Mouse (Mus musculus): ENCODE measurements around the gene Suds3. TPM values are rescaled to one million over a fixed set of nuclear protein-coding genes. Genes with fewer than 3 reads are reported as not detected.

Gene Suds3
- polyA plus RNA-seq, 1 experiment from 2014 or later, result 42.2 TPM

GRCm38 (mm10) chr5:117139822-117140221, 23.9 kb upstream of the Suds3 start:
- WGBS, result 70% methylated on average over 8 of the region's 8 CpGs
- no peak overlapping the region for H3K27ac ChIP-seq (replicated peaks)
- H3K36me3 ChIP-seq (ENCODE audit: control insufficient read depth, insufficient read depth, low read length), result no peaks in the 10 kb centered on the region
- ATAC-seq (ENCODE audit: low FRiP score, low TSS enrichment) (no peak), DNase-seq (ENCODE audit: low spot score) (no peak)
- no peak for TF ChIP-seq CTCF (IDR thresholded peaks at IDR 0.05; ENCODE audit: low read depth)
- no peak for TF ChIP-seq EP300 (optimal IDR thresholded peaks at IDR 0.05)
- H3K4me3 ChIP-seq (ENCODE audit: low read depth, low read length), result no peak overlapping the region
- no peaks in the 10 kb centered on the region for H3K9me3 ChIP-seq (ENCODE audit: control insufficient read depth, low read length)
- no peak overlapping the region for H3K9ac ChIP-seq (ENCODE audit: low read length)
- H3K4me2 ChIP-seq (replicated peaks; ENCODE audit: low read depth), result no peak overlapping the region
- no peaks in the 10 kb centered on the region for H3K27me3 ChIP-seq (ENCODE audit: control insufficient read depth, insufficient read depth, low read length)
- H3K4me1 ChIP-seq (replicated peaks; ENCODE audit: control insufficient read depth, insufficient read depth), result 0 out of 2 replicates have a peak, but pooled peaks cover 5% of the 10 kb centered on the region

GRCm38 (mm10) chr5:117138295-117138988, 22.5 kb upstream of the Suds3 start:
- DNase-seq (ENCODE audit: low spot score), result peak; percentile 82
- Histone ChIP-seq H3K9me3 (ENCODE audit: control insufficient read depth, low read length) (no peaks in the 10 kb centered on the region), H3K4me3 (ENCODE audit: low read depth, low read length) (no peak overlapping the region), H3K27me3 (ENCODE audit: control insufficient read depth, insufficient read depth, low read length) (no peaks in the 10 kb centered on the region), H3K4me1 (replicated peaks; ENCODE audit: control insufficient read depth, insufficient read depth) (peaks cover 10% of the 10 kb centered on the region), H3K27ac (replicated peaks) (peak overlapping the region; percentile 67), H3K9ac (ENCODE audit: low read length) (no peak overlapping the region), H3K36me3 (ENCODE audit: control insufficient read depth, insufficient read depth, low read length) (no peaks in the 10 kb centered on the region), H3K4me2 (replicated peaks; ENCODE audit: low read depth) (no peak overlapping the region)
- peak; percentile 82 for ATAC-seq (ENCODE audit: low FRiP score, low TSS enrichment)
- 37% methylated on average over 11 of the region's 11 CpGs for WGBS
- TF ChIP-seq CTCF (IDR thresholded peaks at IDR 0.05; ENCODE audit: low read depth) (no peak), EP300 (optimal IDR thresholded peaks at IDR 0.05) (no peak)

- Histone ChIP-seq H3K4me3 (ENCODE audit: low read depth, low read length) (no peak overlapping the region), H3K9ac (ENCODE audit: low read length) (no peak overlapping the region), H3K36me3 (ENCODE audit: control insufficient read depth, insufficient read depth, low read length) (no peaks in the 10 kb centered on the region), H3K27me3 (ENCODE audit: control insufficient read depth, insufficient read depth, low read length) (no peaks in the 10 kb centered on the region), H3K27ac (replicated peaks) (no peak overlapping the region), H3K4me1 (replicated peaks; ENCODE audit: control insufficient read depth, insufficient read depth) (peaks cover 10% of the 10 kb centered on the region), H3K4me2 (replicated peaks; ENCODE audit: low read depth) (no peak overlapping the region), H3K9me3 (ENCODE audit: control insufficient read depth, low read length) (no peaks in the 10 kb centered on the region)
- TF ChIP-seq EP300 (optimal IDR thresholded peaks at IDR 0.05), result no peak
- no peak for TF ChIP-seq CTCF (IDR thresholded peaks at IDR 0.05; ENCODE audit: low read depth)
- 56% methylated on average over 8 of the region's 8 CpGs for WGBS
- DNase-seq (ENCODE audit: low spot score) (no peak), ATAC-seq (ENCODE audit: low FRiP score, low TSS enrichment) (no peak)
Observed at GRCm38 (mm10) chr5:117137594-117137993, 21.7 kb upstream of the Suds3 start.

- H3K9me3 ChIP-seq (ENCODE audit: control insufficient read depth, low read length), result no peaks in the 10 kb centered on the region
- WGBS, result 36% methylated on average over 10 of the region's 10 CpGs
- H3K4me3 ChIP-seq (ENCODE audit: low read depth, low read length), result no peak overlapping the region
- H3K27ac ChIP-seq (replicated peaks), result no peak overlapping the region
- no peaks in the 10 kb centered on the region for H3K36me3 ChIP-seq (ENCODE audit: control insufficient read depth, insufficient read depth, low read length)
- no peak overlapping the region for H3K4me2 ChIP-seq (replicated peaks; ENCODE audit: low read depth)
- no peaks in the 10 kb centered on the region for H3K27me3 ChIP-seq (ENCODE audit: control insufficient read depth, insufficient read depth, low read length)
- H3K9ac ChIP-seq (ENCODE audit: low read length), result no peak overlapping the region
- peaks cover 10% of the 10 kb centered on the region for H3K4me1 ChIP-seq (replicated peaks; ENCODE audit: control insufficient read depth, insufficient read depth)
- DNase-seq (ENCODE audit: low spot score) (no peak), ATAC-seq (ENCODE audit: low FRiP score, low TSS enrichment) (no peak)
- TF ChIP-seq EP300 (optimal IDR thresholded peaks at IDR 0.05) (no peak), CTCF (IDR thresholded peaks at IDR 0.05; ENCODE audit: low read depth) (no peak)
Observed at GRCm38 (mm10) chr5:117137011-117137410, 21.1 kb upstream of the Suds3 start.

GRCm38 (mm10) chr5:117136570-117136969, 20.7 kb upstream of the Suds3 start:
- Histone ChIP-seq H3K4me2 (replicated peaks; ENCODE audit: low read depth) (no peak overlapping the region), H3K4me1 (replicated peaks; ENCODE audit: control insufficient read depth, insufficient read depth) (peaks cover 10% of the 10 kb centered on the region), H3K27me3 (ENCODE audit: control insufficient read depth, insufficient read depth, low read length) (no peaks in the 10 kb centered on the region), H3K9me3 (ENCODE audit: control insufficient read depth, low read length) (no peaks in the 10 kb centered on the region), H3K36me3 (ENCODE audit: control insufficient read depth, insufficient read depth, low read length) (no peaks in the 10 kb centered on the region), H3K27ac (replicated peaks) (no peak overlapping the region), H3K4me3 (ENCODE audit: low read depth, low read length) (no peak overlapping the region), H3K9ac (ENCODE audit: low read length) (no peak overlapping the region)
- DNase-seq (ENCODE audit: low spot score), result no peak
- 83% methylated on average over 5 of the region's 5 CpGs for WGBS
- TF ChIP-seq CTCF (IDR thresholded peaks at IDR 0.05; ENCODE audit: low read depth) (no peak), EP300 (optimal IDR thresholded peaks at IDR 0.05) (no peak)
- no peak for ATAC-seq (ENCODE audit: low FRiP score, low TSS enrichment)

GRCm38 (mm10) chr5:117135869-117136268, 20.0 kb upstream of the Suds3 start:
- peaks cover 10% of the 10 kb centered on the region for H3K4me1 ChIP-seq (replicated peaks; ENCODE audit: control insufficient read depth, insufficient read depth)
- no peak overlapping the region for H3K4me3 ChIP-seq (ENCODE audit: low read depth, low read length)
- H3K27ac ChIP-seq (replicated peaks), result no peak overlapping the region
- H3K9me3 ChIP-seq (ENCODE audit: control insufficient read depth, low read length), result no peaks in the 10 kb centered on the region
- no peaks in the 10 kb centered on the region for H3K36me3 ChIP-seq (ENCODE audit: control insufficient read depth, insufficient read depth, low read length)
- H3K4me2 ChIP-seq (replicated peaks; ENCODE audit: low read depth), result 0 out of 2 replicates have a peak overlapping the region, but pooled peaks have one; percentile 11
- H3K27me3 ChIP-seq (ENCODE audit: control insufficient read depth, insufficient read depth, low read length), result no peaks in the 10 kb centered on the region
- H3K9ac ChIP-seq (ENCODE audit: low read length), result no peak overlapping the region
- WGBS, result 22% methylated on average over 9 of the region's 9 CpGs
- TF ChIP-seq CTCF (IDR thresholded peaks at IDR 0.05; ENCODE audit: low read depth) (no peak), EP300 (optimal IDR thresholded peaks at IDR 0.05) (no peak)
- DNase-seq (ENCODE audit: low spot score), result no peak
- no peak; the same call in 1 of the 2 replicates for ATAC-seq (ENCODE audit: low FRiP score, low TSS enrichment)

Data from stomach, postnatal 0 days (tissue).